Mouse (Mus musculus) adrenal gland, adult 18-20 months (tissue): ENCODE measurements at regions not wholly inside any gene's neighbourhood (a gene's known extent, or its start where the extent isn't known, plus 50 kb on each side); places are given as distances from the start of the nearest gene placed in this dataset.
A peak's percentile ranks its signal among the peaks of the same experiment; 100 is the strongest.

Experiments used
- DNase-seq, 2 experiments: peaks; one replicate each; pipeline ENCODE4 v3.0.0; 2021 to 2022; ENCODE audit warnings: low spot score in 2 of 2

GRCm38 (mm10) chr19:45288722-45289121 lies 53.1 kb upstream of the Lbx1 start:
- no peak for DNase-seq

- no peak for DNase-seq
Observed at GRCm38 (mm10) chr19:45297812-45298211, 62.2 kb upstream of the Lbx1 start.

- no peak for DNase-seq
Observed at GRCm38 (mm10) chr19:45299341-45299740, 63.7 kb upstream of the Lbx1 start.

GRCm38 (mm10) chr19:45299768-45300167 lies 63.8 kb upstream of the Btrc start:
- no peak for DNase-seq

GRCm38 (mm10) chr19:45300691-45301431 lies 62.7 kb upstream of the Btrc start:
- DNase-seq = peak in 1 of 2 experiments; percentile 33

- no peak for DNase-seq
Observed at GRCm38 (mm10) chr19:45301432-45301732, 62.2 kb upstream of the Btrc start.

GRCm38 (mm10) chr19:45301733-45302547 lies 61.6 kb upstream of the Btrc start:
- DNase-seq = no peak

GRCm38 (mm10) chr19:45302548-45303241 lies 60.8 kb upstream of the Btrc start:
- DNase-seq = no peak

- no peak for DNase-seq
Observed at GRCm38 (mm10) chr19:45304538-45304937, 59.0 kb upstream of the Btrc start.

- DNase-seq = no peak
Observed at GRCm38 (mm10) chr19:45307299-45308275, 55.9 kb upstream of the Btrc start.

GRCm38 (mm10) chr19:45308676-45309275 lies 54.8 kb upstream of the Btrc start:
- DNase-seq = peak; percentile 41 to 46

- DNase-seq = peak in 1 of 2 experiments; percentile 32
Observed at GRCm38 (mm10) chr19:45310291-45310881, 53.1 kb upstream of the Btrc start.

- peak; percentile 67 to 77 for DNase-seq
Observed at GRCm38 (mm10) chr19:45310944-45311603, 52.5 kb upstream of the Btrc start.

- DNase-seq = no peak
Observed at GRCm38 (mm10) chr19:45311831-45312537, 51.5 kb upstream of the Btrc start.

- DNase-seq = no peak
Observed at GRCm38 (mm10) chr19:45312713-45313365, 50.7 kb upstream of the Btrc start.
